ENCODE assay signal across 9 mouse cellular contexts in genomic region chr1:171439072-171439471, GRCm38 (mm10). TPM values are rescaled to one million over a fixed set of nuclear protein-coding genes. Genes with fewer than 3 reads are reported as not detected.
A peak's percentile ranks its signal among the peaks of the same experiment; 100 is the strongest.
DNase-seq lines count a peak whose midpoint lies in the region; ATAC-seq and TF ChIP-seq lines count a peak whose summit lies in the region.
"Had no signal": no experiment of that assay in that cellular context is flagged by ENCODE, and none has a peak within 500 bp of the region (broad histone marks: within the 10 kb centered on the region; RNA-seq: fewer than 3 reads in every experiment).

No protein-coding gene starts in this region.

- TF ChIP-seq EP300 in stomach, postnatal 0 days (optimal IDR thresholded peaks at IDR 0.05), result no peak

- H3K4me2 ChIP-seq in liver, embryonic 11.5 days, result peak overlapping the region; percentile 85
- peak overlapping the region; percentile 68 for H3K4me2 ChIP-seq in stomach, postnatal 0 days (replicated peaks; ENCODE audit: low read depth)

- H3K9ac ChIP-seq in liver, embryonic 11.5 days (ENCODE audit: low read depth, low read length), result no peak overlapping the region
- peak overlapping the region; percentile 72 for H3K9ac ChIP-seq in stomach, postnatal 0 days (ENCODE audit: low read length)

- peaks cover 4% of the 10 kb centered on the region; the same call in 1 of the 2 replicates for H3K9me3 ChIP-seq in liver, embryonic 11.5 days (ENCODE audit: control insufficient read depth, low read length)
- no peaks in the 10 kb centered on the region for H3K9me3 ChIP-seq in stomach, postnatal 0 days (ENCODE audit: control insufficient read depth, low read length)

- peaks cover 13% of the 10 kb centered on the region for H3K4me1 ChIP-seq in testis, adult 2 months (ENCODE audit: control insufficient read depth, insufficient read depth, low read length)
- peaks cover 29% of the 10 kb centered on the region for H3K4me1 ChIP-seq in liver, embryonic 11.5 days (replicated peaks; ENCODE audit: control insufficient read depth, insufficient read depth, low read length)
- H3K4me1 ChIP-seq in stomach, postnatal 0 days (replicated peaks; ENCODE audit: control insufficient read depth, insufficient read depth), result peaks cover 4% of the 10 kb centered on the region; the same call in 1 of the 2 replicates

- no peak for TF ChIP-seq POLR2A in testis, adult 2 months (IDR thresholded peaks at IDR 0.05; ENCODE audit: control insufficient read depth, low read depth, low read length)

- TF ChIP-seq CTCF in gastrocnemius, adult 2 months (IDR thresholded peaks at IDR 0.05), result no peak
- no peak for TF ChIP-seq CTCF in testis, adult 2 months (IDR thresholded peaks at IDR 0.05; ENCODE audit: control insufficient read depth, insufficient read depth, insufficient replicate concordance, low read depth, low read length)
- no peak for TF ChIP-seq CTCF in stomach, postnatal 0 days (IDR thresholded peaks at IDR 0.05; ENCODE audit: low read depth)

- intact Hi-C loops in gastrocnemius, adult 2 months (cut with DNase I), result no loop called here

- peak overlapping the region; percentile 79 for H3K27ac ChIP-seq in gastrocnemius, adult 2 months
- H3K27ac ChIP-seq in testis, adult 2 months (ENCODE audit: control insufficient read depth, insufficient read depth, low read depth, low read length), result peak overlapping the region; percentile 8; the same call in 1 of the 2 replicates
- H3K27ac ChIP-seq in liver, embryonic 11.5 days (ENCODE audit: low read depth, low read length), result no peak overlapping the region
- H3K27ac ChIP-seq in stomach, postnatal 0 days (replicated peaks), result peak overlapping the region; percentile 94

- whole genome bisulfite sequencing in liver, embryonic 11.5 days, result 12% methylated on average over 8 of the region's 8 CpGs
- WGBS in stomach, postnatal 0 days, result 36% methylated on average over 8 of the region's 8 CpGs

- DNase-seq in gastrocnemius, adult 2 months, result no peak
- no peak for DNase-seq in gastrocnemius, postnatal 4 days (ENCODE audit: low spot score in 2 of 2)
- DNase-seq in testis, postnatal 10 days (ENCODE audit: low spot score), result no peak
- DNase-seq in liver, embryonic 11.5 days (ENCODE audit: low spot score), result no peak
- DNase-seq in stomach, postnatal 0 days (ENCODE audit: low spot score), result peak; percentile 18
- no peak for DNase-seq in right cerebral cortex, postnatal 10 days (ENCODE audit: low spot score in 2 of 2)
- no peak for DNase-seq in ovary, adult 18-20 months (ENCODE audit: low spot score)
- DNase-seq: midbrain, embryonic 14.5 days had no signal

- H3K27me3 ChIP-seq in testis, adult 2 months (ENCODE audit: control insufficient read depth, insufficient read depth, low read length), result no peaks in the 10 kb centered on the region
- peaks cover 8% of the 10 kb centered on the region for H3K27me3 ChIP-seq in liver, embryonic 11.5 days (replicated peaks; ENCODE audit: control insufficient read depth, insufficient read depth, low read length)
- no peaks in the 10 kb centered on the region for H3K27me3 ChIP-seq in stomach, postnatal 0 days (ENCODE audit: control insufficient read depth, insufficient read depth, low read length)

- ATAC-seq in liver, embryonic 11.5 days (replicated peaks; ENCODE audit: low FRiP score), result no peak
- ATAC-seq in stomach, postnatal 0 days (ENCODE audit: low FRiP score, low TSS enrichment), result no peak

- H3K4me3 ChIP-seq in gastrocnemius, adult 2 months, result peak overlapping the region; percentile 68
- peak overlapping the region; percentile 31 for H3K4me3 ChIP-seq in testis, adult 2 months (ENCODE audit: control insufficient read depth, low read depth, low read length)
- H3K4me3 ChIP-seq in liver, embryonic 11.5 days (ENCODE audit: low read depth, low read length), result peak overlapping the region; percentile 60
- peak overlapping the region; percentile 70 for H3K4me3 ChIP-seq in stomach, postnatal 0 days (ENCODE audit: low read depth, low read length)

- no peaks in the 10 kb centered on the region for H3K36me3 ChIP-seq in testis, adult 2 months (ENCODE audit: control insufficient read depth, insufficient read depth, low read length)
- H3K36me3 ChIP-seq in liver, embryonic 11.5 days (ENCODE audit: control insufficient read depth, insufficient read depth, low read length), result no peaks in the 10 kb centered on the region
- H3K36me3 ChIP-seq in stomach, postnatal 0 days (ENCODE audit: control insufficient read depth, insufficient read depth, low read length), result no peaks in the 10 kb centered on the region

RNA-seq across cellular contexts. Expression of gene F11r, which starts 1.7 kb away (rescaled TPM):
- 1 to 10 TPM; 4.2 to 6.0 TPM for total RNA-seq in gastrocnemius, adult 2 months (2021)
- total RNA-seq in gastrocnemius, postnatal 4 days (2021), result 10 to 100 TPM; 15.0 to 16.4 TPM
- polyA plus RNA-seq in testis, adult 2 months (2012; rRNA removed), result 20.2 and 28.6 TPM in 2 replicates
- 42.0 and 47.8 TPM in 2 replicates for polyA plus RNA-seq in liver, embryonic 11.5 days (2014; fragmentation: Nextera tagmentation; extraction: Ambion mirVana)
- 95.8 and 113 TPM in 2 replicates for polyA plus RNA-seq in stomach, postnatal 0 days (2015; fragmentation: Nextera tagmentation; extraction: Ambion mirVana)

RNA-seq across cellular contexts. Expression of gene Tstd1, which starts 20.4 kb away (rescaled TPM):
- under 1 TPM; 0.84 to 0.92 TPM for total RNA-seq in gastrocnemius, adult 2 months (2021)
- total RNA-seq in gastrocnemius, postnatal 4 days (2021), result 1 to 10 TPM; 1.1 to 1.3 TPM
- polyA plus RNA-seq in testis, adult 2 months (2012; rRNA removed), result 0.82 and 1.4 TPM in 2 replicates
- polyA plus RNA-seq in liver, embryonic 11.5 days (2014; fragmentation: Nextera tagmentation; extraction: Ambion mirVana), result 1.6 and 1.7 TPM in 2 replicates
- polyA plus RNA-seq in stomach, postnatal 0 days (2015; fragmentation: Nextera tagmentation; extraction: Ambion mirVana), result 3.7 and 3.8 TPM in 2 replicates

RNA-seq across cellular contexts. Expression of gene Usf1, which starts 28.0 kb away (rescaled TPM):
- 10 to 100 TPM; 29.9 to 36.8 TPM for total RNA-seq in gastrocnemius, adult 2 months (2021)
- total RNA-seq in gastrocnemius, postnatal 4 days (2021), result 10 to 100 TPM; 43.9 to 48.4 TPM
- 24.4 and 28.8 TPM in 2 replicates for polyA plus RNA-seq in testis, adult 2 months (2012; rRNA removed)
- 51.0 and 53.2 TPM in 2 replicates for polyA plus RNA-seq in liver, embryonic 11.5 days (2014; fragmentation: Nextera tagmentation; extraction: Ambion mirVana)
- 39.1 and 41.6 TPM in 2 replicates for polyA plus RNA-seq in stomach, postnatal 0 days (2015; fragmentation: Nextera tagmentation; extraction: Ambion mirVana)

RNA-seq across cellular contexts. Expression of gene Arhgap30, which starts 50.3 kb away (rescaled TPM):
- under 1 TPM; 0.38 to 0.73 TPM for total RNA-seq in gastrocnemius, adult 2 months (2021)
- 1 to 10 TPM; 3.3 to 3.5 TPM for total RNA-seq in gastrocnemius, postnatal 4 days (2021)
- polyA plus RNA-seq in testis, adult 2 months (2012; rRNA removed), result 8.0 and 11.5 TPM in 2 replicates
- polyA plus RNA-seq in liver, embryonic 11.5 days (2014; fragmentation: Nextera tagmentation; extraction: Ambion mirVana), result 3.5 and 3.8 TPM in 2 replicates
- 1.1 and 1.2 TPM in 2 replicates for polyA plus RNA-seq in stomach, postnatal 0 days (2015; fragmentation: Nextera tagmentation; extraction: Ambion mirVana)
